Mouse (Mus musculus) urinary bladder, adult 18-20 months (tissue): ENCODE measurements at regions not wholly inside any gene's neighbourhood (a gene's known extent, or its start where the extent isn't known, plus 50 kb on each side); places are given as distances from the start of the nearest gene placed in this dataset.

Experiments used
- DNase-seq, 2 experiments: peaks; one replicate each; pipeline ENCODE4 v3.0.0; 2022; ENCODE audit warnings: low spot score in 2 of 2, mixed read lengths in 2 of 2

DNA sequence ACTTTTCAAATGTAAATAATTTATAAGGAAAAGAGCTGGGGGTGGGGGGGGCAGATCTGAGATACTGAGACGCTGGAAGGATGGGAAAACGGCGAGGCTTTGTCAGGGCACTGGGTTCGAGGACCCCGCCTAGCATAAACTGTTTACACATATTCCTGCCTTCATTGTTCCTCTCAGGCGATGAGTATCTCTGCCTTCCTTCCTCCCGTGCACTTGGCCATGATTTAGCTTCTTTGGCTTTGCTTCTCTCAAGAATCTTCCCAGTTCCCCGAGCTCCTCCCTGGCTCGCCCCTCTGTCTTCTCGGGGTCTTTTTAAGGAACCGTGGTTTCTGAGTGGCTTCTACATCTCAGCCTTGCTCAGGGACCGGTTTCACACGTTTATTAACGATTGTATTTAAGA, 127.3 kb upstream of the Zeb2 start:
- no peak for DNase-seq

DNA sequence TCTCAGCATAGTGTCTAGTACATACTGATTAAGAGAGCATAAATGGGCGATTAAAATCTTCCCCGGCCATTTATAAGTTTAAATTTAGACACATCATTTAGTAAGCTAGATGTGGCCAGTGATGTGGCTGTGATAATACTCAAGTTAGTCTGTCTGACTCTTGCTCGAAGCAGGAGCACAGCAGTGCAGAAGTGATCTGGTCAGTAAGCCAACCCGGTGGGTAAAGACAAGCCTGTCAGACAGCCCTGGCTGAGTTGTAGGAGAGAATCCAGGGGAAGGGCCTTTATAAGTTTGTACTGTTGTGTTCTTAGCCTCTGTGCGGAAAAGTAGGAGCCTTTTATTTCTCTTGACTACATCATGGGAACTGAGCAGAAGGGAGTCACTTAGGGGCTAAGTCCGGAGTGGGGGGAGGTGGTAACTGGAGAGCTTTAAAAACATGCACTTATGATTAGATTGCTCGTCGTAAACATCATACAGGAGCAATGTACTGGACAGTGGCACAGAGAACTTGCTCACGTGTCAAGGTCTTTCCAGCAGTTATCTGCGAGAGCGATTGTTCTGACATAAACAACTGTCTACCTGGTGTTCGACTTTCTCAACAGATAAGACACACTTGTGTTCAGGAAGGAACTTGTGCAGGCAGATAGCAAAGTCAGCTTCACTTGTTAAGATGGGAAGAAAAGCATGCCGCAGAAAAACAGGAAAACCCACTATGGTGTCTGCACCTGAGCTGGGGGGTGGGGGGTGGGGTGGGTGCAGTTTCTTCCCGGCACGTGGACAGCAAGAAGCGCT, 122.5 kb upstream of the Zeb2 start:
- DNase-seq = no peak

DNA sequence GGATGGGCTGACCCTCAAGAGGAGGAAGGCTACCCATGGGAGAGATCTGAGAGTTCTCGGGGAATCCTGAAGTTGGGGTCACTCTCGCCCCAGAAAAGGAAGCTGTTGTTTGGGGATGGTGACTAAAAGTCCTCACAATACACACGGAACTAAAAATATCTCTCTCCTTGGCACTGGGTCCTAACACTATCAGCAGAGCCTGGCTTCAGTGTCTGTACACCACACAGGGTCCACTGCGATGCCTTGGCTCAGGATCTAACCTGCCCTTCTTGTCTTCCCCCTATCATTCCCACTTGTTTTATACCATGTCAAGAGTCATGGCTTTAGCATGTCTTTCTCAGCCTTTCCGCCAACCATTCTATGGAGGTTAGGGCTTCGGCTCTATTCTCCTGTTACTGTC, 121.8 kb upstream of the Zeb2 start:
- no peak for DNase-seq

DNA sequence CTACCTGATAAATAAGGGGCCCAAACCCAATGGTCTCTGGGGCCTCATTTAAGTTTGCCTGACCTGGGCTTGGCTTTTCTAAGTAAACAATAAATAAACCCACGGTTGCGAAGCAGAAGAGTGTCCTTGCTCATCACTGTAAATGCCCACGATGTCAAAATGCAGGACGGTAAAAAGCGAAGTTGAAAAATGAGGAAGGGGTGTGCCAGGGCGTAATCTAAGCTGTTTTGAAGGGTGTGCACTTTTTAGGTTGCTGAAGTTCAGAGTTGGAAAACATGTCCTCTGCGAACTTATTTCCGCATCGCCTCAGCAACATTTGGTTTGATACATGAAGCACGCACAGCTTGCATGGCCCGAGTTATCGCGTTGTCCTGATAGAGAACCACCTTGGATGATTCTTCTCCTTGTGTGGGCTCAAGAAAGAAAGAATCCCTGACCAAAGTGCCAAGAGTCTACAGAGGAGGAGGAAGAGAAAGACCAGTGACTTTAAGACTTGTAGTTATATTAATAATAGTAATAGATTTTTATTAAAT, 119.0 kb upstream of the Zeb2 start:
- no peak for DNase-seq

DNA sequence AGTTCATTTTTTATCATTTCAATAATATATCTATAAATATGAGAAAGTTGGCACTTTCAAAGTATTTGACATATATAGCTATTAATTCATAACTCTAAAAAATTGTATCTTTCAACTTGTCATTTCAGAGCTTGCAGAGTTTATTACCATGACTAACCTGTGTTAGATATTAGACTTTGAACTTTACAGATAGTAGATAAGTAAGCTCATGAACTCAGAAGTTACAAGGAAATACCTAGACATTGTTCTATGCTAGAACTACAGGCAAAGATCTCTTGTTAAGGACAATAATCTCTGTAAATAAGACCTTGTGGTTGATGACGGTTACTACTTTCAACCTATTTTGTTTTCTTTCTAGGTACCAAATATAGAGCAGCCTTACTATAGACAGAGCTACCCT, 117.0 kb upstream of the Zeb2 start:
- no peak for DNase-seq

DNA sequence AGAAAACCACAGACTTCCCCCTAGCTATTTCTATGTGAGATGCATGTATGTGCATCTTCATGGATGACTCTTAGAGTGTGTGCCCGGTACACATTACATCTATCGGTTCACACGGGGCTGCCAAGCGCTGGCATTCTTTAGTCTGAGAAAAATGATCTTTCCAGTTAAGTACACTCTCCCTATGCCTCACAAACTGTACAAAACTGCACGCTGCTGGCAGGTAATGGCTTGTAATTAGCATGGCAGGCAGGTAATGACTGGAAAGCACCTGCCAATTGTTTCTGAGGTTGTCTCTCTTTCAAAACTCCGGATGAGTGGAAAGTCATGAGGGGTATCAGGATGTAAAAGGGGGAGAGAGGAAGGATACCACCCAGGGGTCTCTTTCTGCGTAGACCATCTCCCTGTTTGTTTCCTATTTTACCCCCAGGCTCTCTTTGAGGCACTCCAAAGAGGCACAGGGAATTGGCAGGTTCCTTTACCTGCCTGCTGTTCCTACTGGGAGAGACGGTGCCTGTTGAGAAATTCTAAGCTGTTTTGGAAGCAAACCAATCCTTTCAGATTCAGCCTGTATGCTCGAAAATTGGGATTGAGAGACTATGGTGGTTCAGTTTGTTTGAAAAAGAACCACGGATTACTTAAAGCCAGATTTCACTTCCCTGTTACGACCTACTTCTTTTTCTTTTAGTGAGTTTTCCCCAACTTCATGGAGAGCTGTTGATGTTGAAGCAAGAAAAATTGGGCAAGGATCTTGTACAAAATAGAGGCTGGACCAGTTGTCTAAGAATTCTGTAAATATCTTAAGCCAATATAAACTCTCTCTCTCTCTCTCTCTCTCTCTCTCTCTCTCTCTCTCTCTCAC, 113.4 kb upstream of the Zeb2 start:
- DNase-seq = no peak

DNA sequence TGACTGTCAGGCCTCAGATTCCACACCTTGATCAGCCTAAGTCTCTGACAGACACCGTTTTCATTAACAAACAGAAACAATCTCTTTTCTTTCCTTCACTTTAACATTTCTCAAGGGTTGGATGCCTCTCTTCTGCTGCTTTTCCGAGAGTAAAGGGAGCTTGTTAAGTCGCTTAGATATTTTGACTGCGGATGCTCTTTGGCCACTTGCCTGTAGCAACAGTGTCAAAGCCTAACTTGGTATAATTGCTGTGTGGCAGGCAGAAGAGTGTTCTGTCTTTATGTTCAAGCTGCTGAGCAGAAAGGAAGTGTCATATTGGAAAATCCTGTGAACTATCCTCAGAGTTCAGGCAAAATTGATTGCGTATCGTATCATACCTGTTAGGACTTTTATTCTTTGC, 112.3 kb upstream of the Zeb2 start:
- DNase-seq = no peak

DNA sequence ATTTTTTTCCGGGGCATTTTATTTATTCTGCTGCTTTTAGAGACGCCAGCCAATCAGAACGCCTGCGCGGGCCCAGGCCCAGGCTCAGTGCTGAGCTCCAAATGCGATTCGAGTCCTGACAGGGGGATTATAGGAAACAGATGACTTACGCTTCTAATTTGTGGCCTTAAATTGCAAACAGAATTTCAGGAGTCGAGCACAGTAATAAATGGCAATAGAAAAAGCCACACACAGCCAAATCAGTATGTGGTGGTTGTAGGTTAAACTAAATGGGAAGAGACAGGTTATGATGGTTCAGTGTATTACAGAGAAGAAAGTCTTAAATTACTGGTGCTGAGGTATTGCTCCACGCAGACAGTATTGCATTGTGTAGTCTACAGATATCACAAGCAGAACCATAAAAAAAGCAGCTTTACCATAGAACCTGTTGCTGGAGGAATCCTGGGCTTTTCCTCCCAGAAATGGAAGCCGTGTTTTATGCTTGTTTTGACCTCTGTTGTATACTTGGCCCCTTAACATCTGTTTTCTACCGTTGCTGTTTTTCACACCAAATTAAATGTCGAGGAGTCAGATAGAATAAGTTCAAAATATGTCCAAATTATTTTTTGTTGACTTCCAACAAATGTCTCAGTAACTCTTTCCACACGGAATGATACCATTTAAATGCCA, 110.2 kb upstream of the Zeb2 start:
- no peak for DNase-seq

DNA sequence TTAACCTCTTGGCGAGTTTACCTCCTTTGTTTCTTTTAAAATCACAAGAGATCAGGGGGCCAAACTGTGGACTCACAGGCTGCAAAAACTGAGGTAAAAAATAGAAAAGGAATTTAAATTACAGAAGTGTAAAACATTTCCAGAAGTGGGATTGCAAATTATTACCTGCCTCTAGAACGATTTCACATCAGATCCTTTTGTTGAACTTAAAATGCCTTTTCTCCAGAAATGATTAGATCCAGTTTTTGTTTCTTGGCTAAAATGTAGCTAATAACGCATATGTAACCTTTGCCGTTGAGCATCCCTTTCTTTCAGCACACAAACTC, 108.8 kb upstream of the Zeb2 start:
- DNase-seq = no peak

DNA sequence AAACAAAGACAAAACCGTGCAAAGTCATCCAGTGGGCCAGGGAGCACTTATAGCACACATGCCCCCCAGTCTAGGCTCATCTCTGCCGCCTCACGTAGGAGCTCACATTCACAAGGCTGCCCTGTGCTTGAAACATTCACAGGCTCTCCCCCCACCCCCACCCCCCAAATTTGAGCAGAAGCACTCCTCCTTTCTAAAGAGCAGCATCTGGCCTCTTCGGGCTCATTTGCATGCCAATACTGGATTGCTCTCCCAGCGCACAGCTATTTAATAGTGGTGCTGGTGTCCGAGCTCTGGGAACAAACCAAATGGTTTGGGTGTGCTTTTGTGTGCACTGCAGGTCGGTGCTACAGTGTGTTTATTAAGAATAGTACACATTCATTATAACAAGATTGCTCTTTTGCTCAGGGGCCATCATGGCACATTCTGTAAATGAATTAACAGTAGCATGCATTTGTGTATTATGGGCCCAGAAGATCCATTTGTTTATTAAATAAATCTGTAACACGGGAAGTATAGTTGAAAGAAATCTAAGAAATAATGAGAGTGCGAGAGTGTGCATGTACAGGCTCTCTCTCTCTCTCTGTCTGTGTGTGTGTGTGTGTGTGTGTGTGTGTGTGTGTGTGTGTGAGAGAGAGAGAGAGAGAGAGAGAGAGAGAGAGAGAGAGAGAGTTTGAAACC, 108.3 kb upstream of the Zeb2 start:
- DNase-seq = no peak

DNA sequence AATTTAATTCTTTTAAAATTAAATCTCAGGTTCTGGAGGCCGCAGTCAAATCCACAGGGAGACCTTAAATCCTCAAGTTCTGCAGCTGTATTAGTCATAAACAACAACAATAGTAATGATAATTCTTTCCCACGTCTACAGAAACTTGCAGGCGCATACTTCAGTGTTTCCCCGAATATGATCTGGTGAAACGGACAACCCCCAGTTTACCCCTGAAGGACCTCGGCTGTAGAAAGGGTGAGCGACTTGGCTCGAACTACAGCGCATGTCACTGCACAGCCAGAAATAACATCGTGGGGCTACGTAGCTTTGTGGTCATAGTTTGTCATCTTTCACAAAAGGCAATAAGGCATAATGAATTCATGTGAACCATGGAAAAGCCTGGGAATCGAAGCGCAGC, 105.0 kb upstream of the Zeb2 start:
- DNase-seq = no peak

DNA sequence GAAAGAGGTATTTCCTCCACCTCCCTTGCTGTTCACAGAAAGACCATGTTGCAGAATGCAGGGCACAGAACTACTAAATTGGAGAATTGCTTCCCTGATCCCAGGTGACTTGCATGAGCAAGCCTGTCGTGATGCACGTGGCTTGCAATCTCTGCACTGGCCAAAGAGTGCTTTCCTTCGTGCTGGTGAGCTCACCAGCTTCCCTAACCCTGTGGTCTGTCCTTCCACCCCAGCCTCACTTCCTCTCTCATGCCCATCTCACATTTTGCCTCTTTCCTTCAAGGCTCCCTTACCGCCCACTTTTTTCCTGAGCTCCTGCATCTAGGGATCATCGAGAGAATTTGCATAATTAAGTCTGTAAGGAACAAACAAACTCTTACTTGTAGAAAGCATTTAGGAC, 102.7 kb upstream of the Zeb2 start:
- DNase-seq = no peak

DNA sequence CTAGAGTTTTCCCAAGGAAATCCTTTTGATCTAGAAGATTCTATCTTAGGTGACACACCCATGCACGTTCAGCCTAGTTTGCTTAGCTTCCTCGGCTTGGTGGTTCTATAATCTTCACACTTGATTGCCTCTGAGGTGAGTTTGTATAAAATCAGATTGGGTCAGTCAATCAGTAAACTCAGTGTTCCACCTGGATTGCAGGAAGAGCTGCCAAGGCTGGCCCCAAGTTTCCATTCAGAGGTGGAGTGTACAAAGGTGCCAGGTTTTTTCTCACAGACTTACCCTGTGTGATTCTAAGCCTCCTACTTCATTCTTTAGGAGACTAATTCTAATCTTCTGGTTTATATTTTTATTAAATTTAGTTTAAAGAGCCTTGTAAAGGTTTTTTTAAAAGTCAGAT, 95.6 kb upstream of the Zeb2 start:
- DNase-seq = no peak

DNA sequence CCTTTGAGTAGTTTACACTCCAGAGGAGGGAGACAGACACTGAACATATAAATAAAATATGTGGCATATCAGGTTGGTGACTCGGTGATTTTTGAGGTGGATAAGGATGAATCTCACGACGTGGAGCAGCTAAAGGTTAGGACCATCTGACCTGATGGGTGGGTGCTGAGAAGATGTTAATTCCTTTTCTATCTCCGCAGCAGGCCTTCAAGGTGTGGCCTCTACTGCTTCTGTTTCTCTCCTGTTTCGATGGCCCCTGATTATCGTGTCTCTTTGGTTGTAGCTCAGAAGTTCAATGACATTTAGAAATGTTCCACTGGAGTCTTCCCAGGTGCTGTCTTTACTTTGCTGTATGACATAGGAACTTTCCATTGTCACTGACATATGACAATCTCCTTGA, 91.3 kb upstream of the Zeb2 start:
- no peak for DNase-seq

DNA sequence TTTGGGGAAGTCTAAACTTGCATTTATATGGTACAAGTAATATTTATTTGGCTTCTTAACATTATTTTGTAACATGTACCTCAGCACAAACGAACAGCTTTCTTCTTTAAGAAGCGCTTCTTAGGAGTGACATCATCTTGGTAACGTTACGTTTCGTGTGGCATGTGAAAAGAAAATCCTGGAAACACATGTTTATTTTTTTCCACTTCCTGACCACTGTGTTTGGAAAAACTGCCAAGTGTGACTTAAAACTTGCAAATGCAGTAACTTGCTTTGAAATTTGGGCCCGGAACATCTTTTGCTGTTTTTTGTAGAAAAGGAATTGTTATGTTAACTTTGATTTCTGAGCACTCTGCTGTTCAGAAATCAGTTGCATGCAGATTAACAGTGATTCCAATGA, 88.6 kb upstream of the Zeb2 start:
- DNase-seq = no peak

DNA sequence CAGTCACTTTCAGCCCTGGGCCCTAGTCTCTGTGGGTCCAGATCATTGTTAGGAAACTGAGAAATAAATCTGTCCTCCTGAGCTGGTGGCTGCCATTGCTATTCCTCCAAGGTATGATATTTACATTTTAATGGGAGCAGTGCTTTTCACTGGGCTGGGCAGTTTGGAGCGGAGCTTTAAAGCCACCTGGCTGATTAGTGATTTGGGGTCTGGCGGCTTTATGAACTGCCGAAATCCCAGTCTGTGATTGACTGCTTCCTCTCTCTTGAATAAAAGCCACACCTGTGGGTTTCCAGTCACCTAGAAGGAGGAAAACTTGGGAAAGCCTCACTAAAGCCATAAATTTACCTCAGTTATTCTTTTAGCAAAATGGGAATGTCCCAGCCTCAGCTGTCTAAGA, 88.0 kb upstream of the Zeb2 start:
- DNase-seq = no peak

DNA sequence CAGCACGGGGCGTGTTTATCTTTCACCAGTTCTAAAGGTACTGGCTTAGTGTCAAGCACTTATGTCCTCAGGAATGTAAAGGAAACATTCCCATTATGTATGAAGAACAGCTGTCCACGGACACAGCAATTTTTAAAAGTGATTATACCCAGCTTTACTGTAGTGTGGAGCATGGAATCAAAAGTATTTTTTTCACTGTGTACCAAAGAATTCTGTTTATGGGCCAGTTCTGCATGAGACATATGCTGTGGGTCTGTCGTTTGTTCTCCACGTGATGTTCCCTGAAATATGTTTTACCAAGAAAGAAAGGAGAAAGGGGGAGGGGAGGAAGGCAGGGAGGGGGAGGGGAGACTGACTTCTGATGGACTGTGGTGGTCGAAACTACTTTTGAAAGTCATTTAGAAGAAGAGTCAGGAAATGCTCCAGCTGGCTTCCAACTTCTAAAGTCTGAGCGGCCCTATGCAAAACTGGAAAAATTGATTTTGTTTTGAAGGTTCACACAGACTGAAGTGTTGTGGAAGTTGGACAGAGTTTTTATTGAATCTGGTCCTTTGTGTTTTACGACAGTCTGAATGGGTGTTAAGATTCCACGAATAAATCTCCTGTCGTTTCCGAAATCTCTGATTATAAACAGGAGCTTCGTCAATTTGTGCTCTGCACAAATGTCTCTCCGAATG, 80.9 kb upstream of the Zeb2 start:
- DNase-seq = no peak

DNA sequence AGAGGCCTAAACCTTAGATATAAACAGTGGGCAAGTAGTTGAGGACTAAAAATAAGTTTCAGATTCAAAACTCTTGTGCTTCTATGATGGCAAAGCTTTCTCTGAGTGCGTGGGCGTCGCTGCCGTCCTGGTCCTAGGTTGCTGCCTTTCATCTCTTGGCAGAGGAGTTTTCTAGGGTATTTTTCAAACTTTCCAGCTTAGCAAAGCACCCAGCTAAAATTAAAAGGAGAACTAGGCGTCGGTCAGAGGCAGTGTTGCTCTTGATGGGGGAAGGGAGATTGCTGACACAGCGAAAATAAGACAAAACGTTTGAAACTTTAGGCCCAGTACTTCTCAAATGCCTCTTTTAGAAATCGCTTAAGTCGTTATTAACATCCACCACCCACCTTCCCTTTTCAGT, 80.1 kb upstream of the Zeb2 start:
- no peak for DNase-seq

DNA sequence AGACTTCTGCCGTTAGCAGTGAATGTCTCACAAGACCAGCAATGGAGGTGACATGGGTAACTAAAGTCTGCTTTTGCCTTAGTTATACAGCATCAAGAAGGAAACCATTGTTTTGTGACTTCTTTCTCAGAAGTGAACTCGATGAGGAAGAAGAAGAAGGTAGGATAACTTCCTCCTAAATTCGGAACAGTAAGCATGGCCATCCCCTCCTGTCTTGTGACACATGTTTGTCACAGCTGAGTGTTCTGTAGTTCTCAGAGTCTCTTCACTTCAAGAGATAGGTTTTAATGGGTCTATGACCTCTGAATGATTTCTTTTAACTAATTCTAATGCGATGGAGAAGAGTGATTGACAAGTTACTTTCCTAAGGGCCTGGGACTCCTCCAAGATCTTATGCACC, 79.3 kb upstream of the Zeb2 start:
- no peak for DNase-seq

DNA sequence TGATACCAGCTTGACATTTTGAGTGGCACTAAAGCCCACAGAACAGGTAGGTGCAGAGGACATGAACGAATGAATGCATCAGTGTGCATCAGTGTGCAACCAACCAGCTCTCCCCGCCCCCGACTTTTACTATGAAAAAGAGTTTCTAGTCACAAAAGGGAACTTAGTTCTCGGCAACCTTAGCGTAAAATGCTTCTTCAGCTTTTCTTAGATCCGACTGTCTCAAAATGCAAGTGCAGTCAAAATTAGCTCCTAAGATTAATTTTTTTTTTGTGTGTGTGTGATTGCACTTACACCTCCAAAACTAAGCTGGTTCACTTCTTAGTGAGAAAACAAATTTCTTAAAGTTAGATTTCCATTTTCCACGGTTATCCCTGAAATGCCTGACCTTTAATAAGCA, 77.1 kb upstream of the Zeb2 start:
- DNase-seq = no peak

DNA sequence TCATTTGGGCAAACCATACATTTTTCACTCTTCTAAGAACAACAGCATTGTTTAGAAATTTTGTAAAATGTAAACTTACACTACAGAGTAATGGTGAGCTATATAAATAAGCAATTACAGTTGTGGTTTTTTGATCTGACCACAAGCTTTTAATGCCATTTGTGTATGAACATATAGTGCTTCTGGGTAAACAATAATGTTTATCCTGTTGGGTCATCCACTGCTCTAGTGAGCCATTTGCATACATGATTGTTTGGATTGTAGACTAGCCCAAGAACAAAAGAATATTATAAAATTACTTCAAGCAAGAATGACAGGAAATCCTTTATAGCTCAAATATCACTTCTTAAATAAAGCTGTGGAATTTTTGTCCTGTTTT, 68.4 kb upstream of the Zeb2 start:
- DNase-seq = no peak
